Mouse (Mus musculus) heart, adult 8-10 months (tissue): Measurements from ENCODE around the gene Rac3. TPM values are rescaled to one million over a fixed set of nuclear protein-coding genes. Genes with fewer than 3 reads are reported as not detected.
"Not testable (repeated sequence)": the region's sequence is repeated elsewhere in the genome, so short reads cannot be mapped to it uniquely, and the experiment has no call there.

Experiments
- DNase-seq: peaks from one replicate; pipeline ENCODE4 v3.0.0; 2022; ENCODE audit warnings: low spot score
- total RNA-seq, 4 experiments: library from RNA; stranded (reverse); gene quantifications; 2 replicates each; pipeline ENCODE4 v1.2.4; 2022

Gene Rac3
- total RNA-seq = 1 to 10 TPM in 2 of 4 experiments, under 1 TPM in 2; 0.69 to 2.0 (median 1.4) TPM

GRCm38 (mm10) chr11:120721124-120722066, at the start of gene Rac3:
Gene Rac3 (plus strand): TSS chr11:120721470.
- DNase-seq = no peak

- peak; percentile 91 for DNase-seq
Measured at GRCm38 (mm10) chr11:120672687-120673593, 48.3 kb upstream of the Rac3 start, which contains the start of gene Aspscr1. Gene Aspscr1 (plus strand): TSS chr11:120672973.

- no peak for DNase-seq
Measured at GRCm38 (mm10) chr11:120673594-120674122, 47.6 kb upstream of the Rac3 start.

GRCm38 (mm10) chr11:120675875-120676274, 45.4 kb upstream of the Rac3 start:
- not testable (repeated sequence) for DNase-seq

- DNase-seq = no peak
Measured at GRCm38 (mm10) chr11:120676951-120677350, 44.3 kb upstream of the Rac3 start.

- DNase-seq = no peak
Measured at GRCm38 (mm10) chr11:120679909-120680308, 41.4 kb upstream of the Rac3 start.

- no peak for DNase-seq
Measured at GRCm38 (mm10) chr11:120682683-120683082, 38.6 kb upstream of the Rac3 start.

GRCm38 (mm10) chr11:120683536-120683935, 37.7 kb upstream of the Rac3 start:
- no peak for DNase-seq

GRCm38 (mm10) chr11:120684086-120684485, 37.2 kb upstream of the Rac3 start:
- DNase-seq = no peak

- no peak for DNase-seq
Measured at GRCm38 (mm10) chr11:120684660-120685059, 36.6 kb upstream of the Rac3 start.

- DNase-seq = no peak
Measured at GRCm38 (mm10) chr11:120686650-120687272, 34.5 kb upstream of the Rac3 start.

GRCm38 (mm10) chr11:120689365-120689764, 31.9 kb upstream of the Rac3 start:
- no peak for DNase-seq

GRCm38 (mm10) chr11:120692471-120693011, 28.7 kb upstream of the Rac3 start:
- DNase-seq = no peak

GRCm38 (mm10) chr11:120693461-120693860, 27.8 kb upstream of the Rac3 start:
- no peak for DNase-seq

- DNase-seq = no peak
Measured at GRCm38 (mm10) chr11:120695184-120695583, 26.1 kb upstream of the Rac3 start.

GRCm38 (mm10) chr11:120695641-120696040, 25.6 kb upstream of the Rac3 start:
- no peak for DNase-seq

GRCm38 (mm10) chr11:120696568-120696967, 24.7 kb upstream of the Rac3 start:
- DNase-seq = no peak

GRCm38 (mm10) chr11:120697741-120698140, 23.5 kb upstream of the Rac3 start:
- DNase-seq = peak; percentile 66

- no peak for DNase-seq
Measured at GRCm38 (mm10) chr11:120703696-120704454, 17.4 kb upstream of the Rac3 start.
